Mouse (Mus musculus): ENCODE data around the gene Ppp1r3g. TPM values are rescaled to one million over a fixed set of nuclear protein-coding genes. Genes with fewer than 3 reads are reported as not detected.
A peak's percentile ranks its signal among the peaks of the same experiment; 100 is the strongest.
"Not testable (repeated sequence)": the region's sequence is repeated elsewhere in the genome, so short reads cannot be mapped to it uniquely, and the experiment has no call there.

Ppp1r3g gene
- polyA plus RNA-seq, 1 experiment = not detected

GRCm38 (mm10) chr13:35968719-35969430 is 10.2 kb downstream of the Ppp1r3g start:
- under 1% methylated on average over 57 of the region's 57 CpGs for whole genome bisulfite sequencing
- TF ChIP-seq CTCF (IDR thresholded peaks at IDR 0.05; ENCODE audit: extremely low read depth, insufficient read length, insufficient replicate concordance, low read depth, low read length) (no peak), POLR2A (IDR thresholded peaks at IDR 0.05; ENCODE audit: low read depth, low read length) (no peak)
- Histone ChIP-seq H3K4me1 (ENCODE audit: control insufficient read depth, insufficient read depth, insufficient read length, low read length) (peaks cover 9% of the 10 kb centered on the region), H3K4me3 (ENCODE audit: low read depth, low read length) (peak overlapping the region; percentile 66), H3K36me3 (ENCODE audit: control insufficient read depth, insufficient read depth, low read length) (no peaks in the 10 kb centered on the region), H3K27me3 (ENCODE audit: control insufficient read depth, insufficient read depth, low read length) (peaks cover 33% of the 10 kb centered on the region), H3K27ac (ENCODE audit: insufficient read depth, low read depth, low read length) (no peak overlapping the region)

GRCm38 (mm10) chr13:35969431-35969721 is 10.7 kb downstream of the Ppp1r3g start:
- no peak for TF ChIP-seq CTCF (IDR thresholded peaks at IDR 0.05; ENCODE audit: extremely low read depth, insufficient read length, insufficient replicate concordance, low read depth, low read length)
- no peak for TF ChIP-seq POLR2A (IDR thresholded peaks at IDR 0.05; ENCODE audit: low read depth, low read length)
- H3K27me3 ChIP-seq (ENCODE audit: control insufficient read depth, insufficient read depth, low read length) = peaks cover 33% of the 10 kb centered on the region
- H3K36me3 ChIP-seq (ENCODE audit: control insufficient read depth, insufficient read depth, low read length) = no peaks in the 10 kb centered on the region
- peak overlapping the region; percentile 66 for H3K4me3 ChIP-seq (ENCODE audit: low read depth, low read length)
- peaks cover 9% of the 10 kb centered on the region for H3K4me1 ChIP-seq (ENCODE audit: control insufficient read depth, insufficient read depth, insufficient read length, low read length)
- no peak overlapping the region for H3K27ac ChIP-seq (ENCODE audit: insufficient read depth, low read depth, low read length)
- 2% methylated on average over 18 of the region's 18 CpGs for WGBS

- no peak overlapping the region for H3K4me3 ChIP-seq (ENCODE audit: low read depth, low read length)
- H3K27me3 ChIP-seq (ENCODE audit: control insufficient read depth, insufficient read depth, low read length) = peaks cover 33% of the 10 kb centered on the region
- WGBS = 52% methylated on average over 9 of the region's 9 CpGs
- H3K27ac ChIP-seq (ENCODE audit: insufficient read depth, low read depth, low read length) = no peak overlapping the region
- TF ChIP-seq CTCF (IDR thresholded peaks at IDR 0.05; ENCODE audit: extremely low read depth, insufficient read length, insufficient replicate concordance, low read depth, low read length) (no peak), POLR2A (IDR thresholded peaks at IDR 0.05; ENCODE audit: low read depth, low read length) (no peak)
- peaks cover 9% of the 10 kb centered on the region for H3K4me1 ChIP-seq (ENCODE audit: control insufficient read depth, insufficient read depth, insufficient read length, low read length)
- no peaks in the 10 kb centered on the region for H3K36me3 ChIP-seq (ENCODE audit: control insufficient read depth, insufficient read depth, low read length)
These were observed 11.2 kb downstream of the Ppp1r3g start for GRCm38 (mm10) chr13:35969829-35970228.

- TF ChIP-seq POLR2A (IDR thresholded peaks at IDR 0.05; ENCODE audit: low read depth, low read length) = no peak
- no peak for TF ChIP-seq CTCF (IDR thresholded peaks at IDR 0.05; ENCODE audit: extremely low read depth, insufficient read length, insufficient replicate concordance, low read depth, low read length)
- H3K36me3 ChIP-seq (ENCODE audit: control insufficient read depth, insufficient read depth, low read length) = peaks cover 5% of the 10 kb centered on the region; the same call in 1 of the 2 replicates
- WGBS = 93% methylated on average over 7 of the region's 7 CpGs
- H3K27me3 ChIP-seq (ENCODE audit: control insufficient read depth, insufficient read depth, low read length) = no peaks in the 10 kb centered on the region
- no peak overlapping the region for H3K27ac ChIP-seq (ENCODE audit: insufficient read depth, low read depth, low read length)
- no peak overlapping the region for H3K4me3 ChIP-seq (ENCODE audit: low read depth, low read length)
- no peaks in the 10 kb centered on the region for H3K4me1 ChIP-seq (ENCODE audit: control insufficient read depth, insufficient read depth, insufficient read length, low read length)
These were observed 18.3 kb downstream of the Ppp1r3g start for GRCm38 (mm10) chr13:35976912-35977311.

- H3K4me3 ChIP-seq (ENCODE audit: low read depth, low read length) = no peak overlapping the region
- no peaks in the 10 kb centered on the region for H3K27me3 ChIP-seq (ENCODE audit: control insufficient read depth, insufficient read depth, low read length)
- peaks cover 4% of the 10 kb centered on the region; the same call in 1 of the 2 replicates for H3K4me1 ChIP-seq (ENCODE audit: control insufficient read depth, insufficient read depth, insufficient read length, low read length)
- no peak for TF ChIP-seq POLR2A (IDR thresholded peaks at IDR 0.05; ENCODE audit: low read depth, low read length)
- 86% methylated on average over 4 of the region's 4 CpGs for WGBS
- H3K27ac ChIP-seq (ENCODE audit: insufficient read depth, low read depth, low read length) = no peak overlapping the region
- H3K36me3 ChIP-seq (ENCODE audit: control insufficient read depth, insufficient read depth, low read length) = peaks cover 5% of the 10 kb centered on the region; the same call in 1 of the 2 replicates
These were observed 21.8 kb downstream of the Ppp1r3g start for GRCm38 (mm10) chr13:35980471-35980870.

GRCm38 (mm10) chr13:35982985-35983384 is 24.3 kb downstream of the Ppp1r3g start:
- Histone ChIP-seq H3K27ac (ENCODE audit: insufficient read depth, low read depth, low read length) (no peak overlapping the region), H3K36me3 (ENCODE audit: control insufficient read depth, insufficient read depth, low read length) (0 out of 2 replicates have a peak, but pooled peaks cover 5% of the 10 kb centered on the region), H3K27me3 (ENCODE audit: control insufficient read depth, insufficient read depth, low read length) (no peaks in the 10 kb centered on the region), H3K4me3 (ENCODE audit: low read depth, low read length) (no peak overlapping the region), H3K4me1 (ENCODE audit: control insufficient read depth, insufficient read depth, insufficient read length, low read length) (peaks cover 4% of the 10 kb centered on the region; the same call in 1 of the 2 replicates)
- 44% methylated on average over 6 of the region's 6 CpGs for WGBS
- TF ChIP-seq POLR2A (IDR thresholded peaks at IDR 0.05; ENCODE audit: low read depth, low read length) (no peak), CTCF (IDR thresholded peaks at IDR 0.05; ENCODE audit: extremely low read depth, insufficient read length, insufficient replicate concordance, low read depth, low read length) (peak; percentile 26; the same call in 1 of the 2 replicates)

- Histone ChIP-seq H3K36me3 (ENCODE audit: control insufficient read depth, insufficient read depth, low read length) (no peaks in the 10 kb centered on the region), H3K27me3 (ENCODE audit: control insufficient read depth, insufficient read depth, low read length) (no peaks in the 10 kb centered on the region), H3K4me1 (ENCODE audit: control insufficient read depth, insufficient read depth, insufficient read length, low read length) (peaks cover 3% of the 10 kb centered on the region; the same call in 1 of the 2 replicates), H3K4me3 (ENCODE audit: low read depth, low read length) (no peak overlapping the region), H3K27ac (ENCODE audit: insufficient read depth, low read depth, low read length) (no peak overlapping the region)
- 82% methylated on average over 3 of the region's 3 CpGs for WGBS
- TF ChIP-seq POLR2A (IDR thresholded peaks at IDR 0.05; ENCODE audit: low read depth, low read length) (no peak), CTCF (IDR thresholded peaks at IDR 0.05; ENCODE audit: extremely low read depth, insufficient read length, insufficient replicate concordance, low read depth, low read length) (no peak)
These were observed 30.7 kb downstream of the Ppp1r3g start for GRCm38 (mm10) chr13:35989329-35989728.

GRCm38 (mm10) chr13:35991185-35991584 is 32.5 kb downstream of the Ppp1r3g start:
- not testable (repeated sequence) for H3K27me3 ChIP-seq (ENCODE audit: control insufficient read depth, insufficient read depth, low read length); H3K4me3 ChIP-seq (ENCODE audit: low read depth, low read length); H3K27ac ChIP-seq (ENCODE audit: insufficient read depth, low read depth, low read length); H3K4me1 ChIP-seq (ENCODE audit: control insufficient read depth, insufficient read depth, insufficient read length, low read length); H3K36me3 ChIP-seq (ENCODE audit: control insufficient read depth, insufficient read depth, low read length)
- 99% methylated on average over 21 of the region's 21 CpGs for WGBS
